Mouse (Mus musculus) heart, adult 2 months (tissue): ENCODE data around the gene Arhgap23. TPM values are rescaled to one million over a fixed set of nuclear protein-coding genes. Genes with fewer than 3 reads are reported as not detected.

ENCODE experiments used
- DNase-seq, 2 experiments: peaks; one replicate each; pipeline ENCODE4 v3.0.0; 2021
- H3K27ac ChIP-seq: fragments of 200-600 bp; 2 replicates; pipeline ENCODE4 v1.8.1; 2022
- H3K27me3 ChIP-seq: fragments of 200-500 bp; 2 replicates; pipeline ENCODE4 v1.6.1; 2012; ENCODE audit warnings: mild to moderate bottlenecking, low read length, inconsistent platforms, mixed read lengths; ENCODE audit not compliant: control insufficient read depth, insufficient read depth
- H3K36me3 ChIP-seq: fragments of 200-500 bp; 2 replicates; pipeline ENCODE4 v1.6.1; 2012; ENCODE audit warnings: low read length, inconsistent platforms; ENCODE audit not compliant: control insufficient read depth, insufficient read depth
- H3K4me1 ChIP-seq: fragments of 200-500 bp; 2 replicates; pipeline ENCODE4 v1.6.1; 2011; ENCODE audit warnings: low read length; ENCODE audit not compliant: control insufficient read depth, insufficient read depth
- H3K4me3 ChIP-seq: fragments of 200-600 bp; 2 replicates; pipeline ENCODE4 v1.8.1; 2022
- H3K79me2 ChIP-seq: fragments of 200-500 bp; replicated peaks from 2 replicates; pipeline ENCODE4 v1.6.1; 2012; ENCODE audit warnings: mild to moderate bottlenecking, inconsistent platforms, low read length, moderate library complexity, mixed read lengths; ENCODE audit not compliant: control insufficient read depth, insufficient read depth
- H3K9ac ChIP-seq: fragments of 200-500 bp; 2 replicates; pipeline ENCODE4 v1.6.1; 2012; ENCODE audit warnings: low read depth, mild to moderate bottlenecking, control low read depth, inconsistent platforms, low read length, mixed read lengths
- CTCF ChIP-seq: fragments of 200-600 bp; IDR thresholded peaks from 2 replicates; pipeline ENCODE4 v1.8.1; 2022; ENCODE audit warnings: antibody characterized with exemption, mild to moderate bottlenecking, moderate library complexity
- EP300 ChIP-seq: fragments of 200-500 bp; IDR thresholded peaks from 2 replicates; pipeline ENCODE4 v1.6.1; 2011; ENCODE audit warnings: low read depth, low read length, control low read depth; ENCODE audit not compliant: insufficient read depth
- POLR2A ChIP-seq: fragments of 200-500 bp; IDR thresholded peaks from 2 replicates; pipeline ENCODE4 v1.6.1; 2011; ENCODE audit warnings: mild to moderate bottlenecking, low read depth, low read length, control low read depth; ENCODE audit not compliant: insufficient read depth
- WGBS: fragments of 180-500 bp; shearing (Covaris S2); methylation state at CpG from one replicate; pipeline ENCODE4 v1.1.7; 2018; 5-methylcytosine and 5-hydroxymethylcytosine counted together
- intact Hi-C: fragments of 180-260 bp; cut with DNase I; formaldehyde crosslinking; loops from one replicate; pipeline ENCODE4 v1.15.1; 2025
- polyA plus RNA-seq: library from polyadenylated mRNA; depleted of rRNA; stranded (reverse); fragments of >200 nt; gene quantifications from 2 replicates; pipeline ENCODE4 v1.2.3, GENCODE M21; 2012
- total RNA-seq, 2 experiments: library from RNA; stranded (reverse); gene quantifications; 2 replicates each; pipeline ENCODE4 v1.2.3; 2021

Gene Arhgap23
- total and polyA plus RNA-seq, 3 experiments: 12.8 to 18.4 (median 13.7) TPM

GRCm38 (mm10) chr11:97403614-97404183, 11.6 kb upstream of the Arhgap23 start:
- no peak for DNase-seq
- intact Hi-C loops: no loop called here
- H3K27ac ChIP-seq: no peak overlapping the region
- H3K36me3 ChIP-seq: no peaks in the 10 kb centered on the region
- no peak overlapping the region for H3K9ac ChIP-seq
- WGBS: 49% methylated on average over 8 of the region's 8 CpGs
- no peak overlapping the region for H3K4me3 ChIP-seq
- peaks cover 8% of the 10 kb centered on the region for H3K4me1 ChIP-seq
- no peaks in the 10 kb centered on the region for H3K79me2 ChIP-seq
- H3K27me3 ChIP-seq: no peaks in the 10 kb centered on the region
- TF ChIP-seq CTCF: no peak
- TF ChIP-seq EP300: no peak
- no peak for TF ChIP-seq POLR2A

GRCm38 (mm10) chr11:97404184-97404760, 11.1 kb upstream of the Arhgap23 start:
- Histone ChIP-seq H3K4me1 (peaks cover 8% of the 10 kb centered on the region), H3K4me3 (peak overlapping the region; percentile 57), H3K79me2 (no peaks in the 10 kb centered on the region), H3K27ac (no peak overlapping the region), H3K27me3 (no peaks in the 10 kb centered on the region), H3K36me3 (no peaks in the 10 kb centered on the region), H3K9ac (peak overlapping the region; percentile 9)
- WGBS: under 1% methylated on average over 37 of the region's 61 CpGs
- intact Hi-C loops: no loop called here
- no peak for TF ChIP-seq EP300
- no peak for TF ChIP-seq CTCF
- TF ChIP-seq POLR2A: no peak
- DNase-seq: peak; percentile 69 to 74

DNA sequence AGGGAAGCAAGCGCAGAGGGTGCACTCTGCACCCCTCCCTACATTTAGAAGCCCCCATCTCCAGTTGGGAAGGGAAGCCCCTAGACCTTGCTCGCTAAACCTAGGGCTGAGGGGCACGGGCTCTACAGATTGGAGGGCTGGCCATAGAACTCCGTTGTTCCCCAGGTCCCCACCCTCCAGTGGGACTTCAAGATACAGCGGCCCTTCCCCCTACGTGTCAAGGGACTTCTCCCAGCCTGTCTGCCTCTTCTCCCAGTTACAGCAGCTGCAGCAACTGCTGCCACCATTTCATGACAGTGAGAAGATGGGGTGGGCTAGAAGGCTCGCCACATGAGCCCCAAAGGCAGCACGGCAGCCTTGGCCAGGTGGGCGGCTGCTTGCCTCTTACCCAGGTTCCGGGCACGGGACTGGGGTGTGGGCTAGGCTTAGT, 10.6 kb upstream of the Arhgap23 start:
- Histone ChIP-seq H3K4me3 (peak overlapping the region; percentile 57), H3K9ac (peak overlapping the region; percentile 12), H3K36me3 (no peaks in the 10 kb centered on the region), H3K27me3 (no peaks in the 10 kb centered on the region), H3K27ac (no peak overlapping the region), H3K4me1 (peaks cover 8% of the 10 kb centered on the region), H3K79me2 (no peaks in the 10 kb centered on the region)
- TF ChIP-seq POLR2A: no peak
- no peak for TF ChIP-seq CTCF
- no peak for TF ChIP-seq EP300
- intact Hi-C loops: no loop called here
- no peak for DNase-seq
- 6% methylated on average over 11 of the region's 11 CpGs for WGBS

DNA sequence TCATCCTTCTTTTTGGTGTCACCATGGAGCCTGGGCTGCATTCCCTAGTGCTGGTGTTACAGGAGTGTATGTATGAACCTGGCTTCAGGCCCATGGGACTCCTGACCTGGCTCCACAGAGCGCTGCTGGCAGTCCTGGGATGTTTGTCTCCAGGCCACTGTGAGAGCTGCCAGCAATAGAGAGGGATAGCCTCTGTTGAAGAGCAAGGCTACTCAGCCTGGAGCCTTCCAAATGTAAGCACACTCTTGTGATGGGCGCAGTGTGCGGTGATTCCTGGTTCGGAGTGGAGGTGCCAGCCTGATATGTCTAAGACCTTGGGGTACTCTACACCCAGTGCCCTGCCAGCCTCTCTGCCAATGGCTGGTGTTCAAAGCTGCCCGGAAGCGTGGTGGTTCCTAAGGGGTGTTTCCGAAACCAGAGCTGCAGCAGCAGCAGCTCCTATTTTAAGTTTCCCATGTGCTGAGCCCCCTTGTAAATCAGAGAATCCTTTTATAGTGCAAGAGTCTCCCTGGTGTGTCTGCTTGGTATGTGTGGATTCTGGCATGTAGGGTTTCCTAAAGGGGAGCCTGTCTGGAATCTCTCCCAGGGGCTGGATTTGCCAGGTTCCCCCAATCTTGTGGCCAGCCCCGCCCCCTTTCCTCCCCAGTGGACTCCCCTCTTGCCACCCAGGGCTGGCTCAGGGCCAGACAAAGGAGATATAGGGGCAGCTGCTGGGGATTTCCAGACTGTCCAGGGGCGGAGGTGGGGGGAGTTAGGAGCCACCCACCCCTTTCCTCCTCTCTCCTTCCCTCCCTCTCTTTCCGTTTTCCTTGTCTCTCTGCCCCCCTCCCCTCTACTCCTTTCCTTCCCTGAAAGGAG, 9.0 kb upstream of the Arhgap23 start:
- no peaks in the 10 kb centered on the region for H3K27me3 ChIP-seq
- H3K4me3 ChIP-seq: no peak overlapping the region
- H3K27ac ChIP-seq: no peak overlapping the region
- no peaks in the 10 kb centered on the region for H3K79me2 ChIP-seq
- H3K4me1 ChIP-seq: peaks cover 8% of the 10 kb centered on the region
- H3K9ac ChIP-seq: no peak overlapping the region
- H3K36me3 ChIP-seq: no peaks in the 10 kb centered on the region
- 36% methylated on average over 10 of the region's 10 CpGs for WGBS
- DNase-seq: peak in 1 of 2 experiments; percentile 73
- TF ChIP-seq CTCF (no peak), EP300 (no peak), POLR2A (no peak)
- intact Hi-C loops: no loop called here

DNA sequence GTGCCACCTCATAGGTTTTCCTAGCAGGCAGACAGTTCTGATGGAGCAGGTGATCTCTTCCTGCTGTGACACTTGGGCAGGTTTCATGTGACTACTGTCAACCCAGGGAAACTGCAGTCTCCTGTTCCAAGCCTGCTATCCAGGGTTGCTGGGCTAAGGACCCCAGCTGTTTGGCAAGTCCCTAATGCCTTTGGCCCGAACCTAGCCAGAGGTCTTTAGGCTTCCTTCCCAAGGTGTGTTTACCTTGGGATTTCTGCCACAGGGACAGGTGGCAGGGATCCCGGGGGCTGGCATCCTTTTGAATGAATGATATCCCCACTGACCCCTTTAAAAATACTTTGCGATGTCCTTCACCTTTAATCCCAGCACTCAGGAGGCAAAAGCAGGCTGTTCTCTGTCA, 7.9 kb upstream of the Arhgap23 start:
- TF ChIP-seq CTCF (no peak), POLR2A (no peak), EP300 (no peak)
- Histone ChIP-seq H3K27me3 (no peaks in the 10 kb centered on the region), H3K4me3 (no peak overlapping the region), H3K79me2 (no peaks in the 10 kb centered on the region), H3K9ac (no peak overlapping the region), H3K4me1 (peaks cover 9% of the 10 kb centered on the region), H3K27ac (no peak overlapping the region), H3K36me3 (no peaks in the 10 kb centered on the region)
- intact Hi-C loops: no loop called here
- no peak for DNase-seq
- WGBS: 84% methylated on average over 3 of the region's 3 CpGs
